Mouse (Mus musculus) C2C12 (cell line): ENCODE data around the gene Simc1.

Experiments
- CEBPB ChIP-seq: IDR thresholded peaks from one replicate; pipeline ENCODE4 v1.6.1; 2011; ENCODE audit warnings: low read depth, mild to moderate bottlenecking, control low read depth, moderate library complexity
- CTCF ChIP-seq: IDR thresholded peaks from one replicate; pipeline ENCODE4 v1.5.1; 2011; ENCODE audit not compliant: control insufficient read depth, insufficient read depth, insufficient read length
- FOSL1 ChIP-seq: IDR thresholded peaks from one replicate; pipeline ENCODE4 v1.8.0; 2011; ENCODE audit warnings: mild to moderate bottlenecking, low read length; ENCODE audit not compliant: poor library complexity, insufficient read depth, severe bottlenecking
- MAX ChIP-seq: IDR thresholded peaks from one replicate; pipeline ENCODE4 v1.6.1; 2011; ENCODE audit warnings: mild to moderate bottlenecking, control low read depth
- MYOD1 ChIP-seq: IDR thresholded peaks from one replicate; pipeline ENCODE4 v1.6.1; 2011; ENCODE audit warnings: low read depth; ENCODE audit not compliant: control insufficient read depth, insufficient read length
- MYOG ChIP-seq: IDR thresholded peaks from one replicate; pipeline ENCODE4 v1.6.1; 2011; ENCODE audit not compliant: control insufficient read depth, insufficient read length; ENCODE audit errors: extremely low read depth
- USF1 ChIP-seq: IDR thresholded peaks from one replicate; pipeline ENCODE4 v1.6.1; 2011; ENCODE audit warnings: low read depth, mild to moderate bottlenecking, control low read depth, moderate library complexity

DNA sequence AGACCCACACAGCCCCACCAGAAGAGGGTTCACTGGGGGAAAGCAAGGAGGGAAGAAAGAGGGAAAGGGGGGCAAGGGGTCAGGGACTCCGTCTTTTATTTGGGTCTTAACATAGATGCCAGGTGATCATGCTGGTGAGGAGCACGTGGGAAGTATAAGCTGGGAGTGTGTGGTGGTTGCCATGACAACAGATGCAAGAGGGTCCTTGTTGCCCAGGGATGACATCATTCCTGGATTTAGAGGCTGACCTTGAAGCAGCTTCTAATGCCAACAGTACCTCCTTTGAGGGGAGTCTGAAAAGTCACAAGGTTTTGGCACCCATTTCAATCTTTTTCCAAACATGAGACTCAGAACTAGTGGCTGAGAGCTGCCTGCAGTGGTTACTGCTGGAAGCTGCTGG lies 68.1 kb downstream of the Simc1 start:
- TF ChIP-seq MAX: no peak
- no peak for TF ChIP-seq CTCF
- TF ChIP-seq FOSL1: no peak
- no peak for TF ChIP-seq USF1
- no peak for TF ChIP-seq MYOG
- no peak for TF ChIP-seq MYOD1
- TF ChIP-seq CEBPB: no peak
